Mouse (Mus musculus) cerebellum, adult 2 months (tissue): Measurements from ENCODE around the gene Paqr7. TPM values are rescaled to one million over a fixed set of nuclear protein-coding genes. Genes with fewer than 3 reads are reported as not detected.

Experiments used
- DNase-seq, 2 experiments: peaks; one replicate each; pipeline ENCODE4 v3.0.0; 2021
- H3K27ac ChIP-seq: fragments of 200-500 bp; 2 replicates; pipeline ENCODE4 v1.5.1; 2012; ENCODE audit warnings: low read length, control low read depth, inconsistent platforms; ENCODE audit not compliant: insufficient read depth
- H3K27me3 ChIP-seq: fragments of 200-500 bp; 2 replicates; pipeline ENCODE4 v1.6.1; 2012; ENCODE audit warnings: inconsistent platforms, mild to moderate bottlenecking, low read length, moderate library complexity; ENCODE audit not compliant: control insufficient read depth, insufficient read depth
- H3K4me1 ChIP-seq: fragments of 200-500 bp; 2 replicates; pipeline ENCODE4 v1.6.1; 2011; ENCODE audit warnings: low read length; ENCODE audit not compliant: control insufficient read depth, insufficient read depth
- H3K4me3 ChIP-seq: fragments of 200-500 bp; replicated peaks from 2 replicates; pipeline ENCODE3; 2011; ENCODE audit warnings: mild to moderate bottlenecking, low read depth, low read length, control low read depth; ENCODE audit not compliant: insufficient read depth
- CTCF ChIP-seq: fragments of 200-500 bp; IDR thresholded peaks from 2 replicates; pipeline ENCODE4 v1.5.1; 2011; ENCODE audit warnings: low read depth, mild to moderate bottlenecking, control low read depth, low read length, moderate library complexity, borderline replicate concordance; ENCODE audit not compliant: insufficient read depth
- POLR2A ChIP-seq: fragments of 200-500 bp; IDR thresholded peaks from 2 replicates; pipeline ENCODE4 v1.6.1; 2011; ENCODE audit warnings: low read length, control low read depth, borderline replicate concordance; ENCODE audit not compliant: insufficient read depth
- WGBS: fragments of 180-500 bp; shearing (Covaris S2); methylation state at CpG from one replicate; pipeline ENCODE4 v1.1.7; 2018; 5-methylcytosine and 5-hydroxymethylcytosine counted together
- polyA plus RNA-seq: library from polyadenylated mRNA; depleted of rRNA; stranded (reverse); fragments of >200 nt; gene quantifications from 2 replicates; pipeline ENCODE4 v1.2.3, GENCODE M21; 2012

The Paqr7 gene
- polyA plus RNA-seq, 1 experiment: 99.2 TPM

GRCm38 (mm10) chr4:134511730-134512129 is 15.2 kb downstream of the Paqr7 start:
- no peak for DNase-seq
- Histone ChIP-seq H3K27me3 (no peaks in the 10 kb centered on the region), H3K27ac (no peak overlapping the region), H3K4me1 (0 out of 2 replicates have a peak, but pooled peaks cover 5% of the 10 kb centered on the region), H3K4me3 (no peak overlapping the region)
- WGBS: 55% methylated on average over 6 of the region's 6 CpGs
- no peak for TF ChIP-seq POLR2A
- no peak for TF ChIP-seq CTCF

- WGBS: 19% methylated on average over 15 of the region's 15 CpGs
- Histone ChIP-seq H3K27me3 (no peaks in the 10 kb centered on the region), H3K4me3 (no peak overlapping the region), H3K4me1 (0 out of 2 replicates have a peak, but pooled peaks cover 3% of the 10 kb centered on the region), H3K27ac (no peak overlapping the region)
- no peak for DNase-seq
- no peak for TF ChIP-seq POLR2A
- TF ChIP-seq CTCF: no peak
Observed at GRCm38 (mm10) chr4:134512798-134513197, 16.3 kb downstream of the Paqr7 start.

GRCm38 (mm10) chr4:134514309-134514930 is 17.9 kb downstream of the Paqr7 start:
- no peak for TF ChIP-seq POLR2A
- no peak for TF ChIP-seq CTCF
- DNase-seq: no peak
- Histone ChIP-seq H3K4me3 (no peak overlapping the region), H3K27ac (no peak overlapping the region), H3K4me1 (peaks cover 2% of the 10 kb centered on the region; the same call in 1 of the 2 replicates), H3K27me3 (no peaks in the 10 kb centered on the region)
- 94% methylated on average over 11 of the region's 11 CpGs for WGBS

GRCm38 (mm10) chr4:134515614-134516013 is 19.1 kb downstream of the Paqr7 start:
- TF ChIP-seq CTCF (no peak), POLR2A (no peak)
- 80% methylated on average over 7 of the region's 7 CpGs for WGBS
- no peak for DNase-seq
- no peak overlapping the region for H3K4me3 ChIP-seq
- H3K4me1 ChIP-seq: peaks cover 2% of the 10 kb centered on the region; the same call in 1 of the 2 replicates
- H3K27me3 ChIP-seq: no peaks in the 10 kb centered on the region
- H3K27ac ChIP-seq: no peak overlapping the region

GRCm38 (mm10) chr4:134516981-134517380 is 20.5 kb downstream of the Paqr7 start:
- peak in 1 of 2 experiments; percentile 75 for DNase-seq
- TF ChIP-seq CTCF (no peak), POLR2A (no peak)
- H3K27me3 ChIP-seq: no peaks in the 10 kb centered on the region
- WGBS: 54% methylated on average over 8 of the region's 8 CpGs
- H3K4me1 ChIP-seq: peaks cover 2% of the 10 kb centered on the region; the same call in 1 of the 2 replicates
- H3K4me3 ChIP-seq: no peak overlapping the region
- peak overlapping the region; percentile 6; the same call in 1 of the 2 replicates for H3K27ac ChIP-seq

- no peaks in the 10 kb centered on the region for H3K27me3 ChIP-seq
- WGBS: 85% methylated on average over 10 of the region's 10 CpGs
- H3K27ac ChIP-seq: no peak overlapping the region
- no peak overlapping the region for H3K4me3 ChIP-seq
- H3K4me1 ChIP-seq: peaks cover 2% of the 10 kb centered on the region; the same call in 1 of the 2 replicates
- no peak for DNase-seq
- no peak for TF ChIP-seq CTCF
- TF ChIP-seq POLR2A: no peak
Observed at GRCm38 (mm10) chr4:134517719-134518118, 21.2 kb downstream of the Paqr7 start.

GRCm38 (mm10) chr4:134518541-134518940 is 22.0 kb downstream of the Paqr7 start:
- no peak for DNase-seq
- 74% methylated on average over 4 of the region's 4 CpGs for WGBS
- Histone ChIP-seq H3K4me1 (peaks cover 3% of the 10 kb centered on the region; the same call in 1 of the 2 replicates), H3K4me3 (no peak overlapping the region), H3K27me3 (no peaks in the 10 kb centered on the region), H3K27ac (no peak overlapping the region)
- no peak for TF ChIP-seq POLR2A
- TF ChIP-seq CTCF: no peak

GRCm38 (mm10) chr4:134519281-134519680 is 22.8 kb downstream of the Paqr7 start:
- Histone ChIP-seq H3K27me3 (no peaks in the 10 kb centered on the region), H3K4me3 (no peak overlapping the region), H3K4me1 (peaks cover 10% of the 10 kb centered on the region; the same call in 1 of the 2 replicates), H3K27ac (no peak overlapping the region)
- TF ChIP-seq POLR2A (no peak), CTCF (no peak)
- DNase-seq: no peak
